Mouse (Mus musculus) neural tube, embryonic 12.5 days (tissue): ENCODE data around the gene Ubr4. TPM values are rescaled to one million over a fixed set of nuclear protein-coding genes. Genes with fewer than 3 reads are reported as not detected.

Experiments used
- ATAC-seq: fragments of 200-750 bp; cut with Nextera tagmentation; 2 replicates; pipeline ENCODE4 v1.8.0; 2017; ENCODE audit warnings: low read depth, mild to moderate bottlenecking, moderate TSS enrichment, moderate library complexity; ENCODE audit not compliant: low FRiP score
- H3K27ac ChIP-seq: fragments of 300-500 bp; sonication (generic); 2 replicates; pipeline ENCODE4 v1.5.1; 2016
- H3K27me3 ChIP-seq: fragments of 300-500 bp; sonication (generic); replicated peaks from 2 replicates; pipeline ENCODE4 v1.6.1; 2016; ENCODE audit warnings: mild to moderate bottlenecking
- H3K36me3 ChIP-seq: fragments of 300-500 bp; sonication (generic); 2 replicates; pipeline ENCODE4 v1.6.1; 2016; ENCODE audit warnings: mild to moderate bottlenecking
- H3K4me1 ChIP-seq: fragments of 300-500 bp; sonication (generic); 2 replicates; pipeline ENCODE4 v1.6.1; 2016
- H3K4me2 ChIP-seq: fragments of 300-500 bp; sonication (generic); replicated peaks from 2 replicates; pipeline ENCODE4 v1.6.1; 2016; ENCODE audit warnings: mild to moderate bottlenecking
- H3K4me3 ChIP-seq: fragments of 300-500 bp; sonication (generic); 2 replicates; pipeline ENCODE4 v1.5.1; 2016
- H3K9ac ChIP-seq: fragments of 300-500 bp; sonication (generic); 2 replicates; pipeline ENCODE4 v1.6.1; 2016; ENCODE audit warnings: mild to moderate bottlenecking
- H3K9me3 ChIP-seq: fragments of 300-500 bp; sonication (generic); 2 replicates; pipeline ENCODE4 v1.6.1; 2016; ENCODE audit warnings: mild to moderate bottlenecking
- whole genome bisulfite sequencing: fragments of 180-500 bp; shearing (Covaris S2); methylation state at CpG from one replicate; pipeline ENCODE4 v1.1.7; 2016; 5-methylcytosine and 5-hydroxymethylcytosine counted together
- polyA plus RNA-seq: library from polyadenylated mRNA; unstranded; fragments of >200 nt; fragmentation: Nextera tagmentation; extraction: Ambion mirVana; gene quantifications from 2 replicates; pipeline ENCODE4 v1.2.1, GENCODE M21; 2016

The Ubr4 gene
- polyA plus RNA-seq, 1 experiment from 2014 or later, result 82.8 TPM

GRCm38 (mm10) chr4:139403214-139403613 is 50.8 kb downstream of the Ubr4 start:
- WGBS, result 89% methylated on average over 14 of the region's 14 CpGs
- Histone ChIP-seq H3K4me1 (no peaks in the 10 kb centered on the region), H3K9ac (no peak overlapping the region), H3K4me2 (no peak overlapping the region), H3K27me3 (no peaks in the 10 kb centered on the region), H3K36me3 (peaks cover 97% of the 10 kb centered on the region), H3K9me3 (no peaks in the 10 kb centered on the region), H3K4me3 (no peak overlapping the region), H3K27ac (no peak overlapping the region)
- no peak for ATAC-seq

GRCm38 (mm10) chr4:139411351-139411750 is 58.9 kb downstream of the Ubr4 start:
- no peaks in the 10 kb centered on the region for H3K4me1 ChIP-seq
- H3K27ac ChIP-seq, result no peak overlapping the region
- no peaks in the 10 kb centered on the region for H3K9me3 ChIP-seq
- H3K36me3 ChIP-seq, result peaks cover 99% of the 10 kb centered on the region
- no peak for ATAC-seq
- no peak overlapping the region for H3K9ac ChIP-seq
- no peaks in the 10 kb centered on the region for H3K27me3 ChIP-seq
- no peak overlapping the region for H3K4me2 ChIP-seq
- no peak overlapping the region for H3K4me3 ChIP-seq
- WGBS, result 95% methylated on average over 3 of the region's 3 CpGs

GRCm38 (mm10) chr4:139417868-139418267 is 65.5 kb downstream of the Ubr4 start:
- ATAC-seq, result no peak
- H3K27ac ChIP-seq, result no peak overlapping the region
- WGBS, result 32% methylated on average over 1 of the region's 1 CpGs
- H3K4me3 ChIP-seq, result no peak overlapping the region
- no peak overlapping the region for H3K4me2 ChIP-seq
- H3K36me3 ChIP-seq, result peaks cover 100% of the 10 kb centered on the region
- H3K4me1 ChIP-seq, result no peaks in the 10 kb centered on the region
- H3K9ac ChIP-seq, result no peak overlapping the region
- no peaks in the 10 kb centered on the region for H3K9me3 ChIP-seq
- no peaks in the 10 kb centered on the region for H3K27me3 ChIP-seq

GRCm38 (mm10) chr4:139421621-139422020 is 69.2 kb downstream of the Ubr4 start:
- WGBS, result 95% methylated on average over 7 of the region's 7 CpGs
- Histone ChIP-seq H3K9ac (no peak overlapping the region), H3K4me1 (no peaks in the 10 kb centered on the region), H3K4me2 (no peak overlapping the region), H3K9me3 (no peaks in the 10 kb centered on the region), H3K4me3 (no peak overlapping the region), H3K27me3 (no peaks in the 10 kb centered on the region), H3K27ac (no peak overlapping the region), H3K36me3 (peaks cover 100% of the 10 kb centered on the region)
- ATAC-seq, result no peak

GRCm38 (mm10) chr4:139422409-139422808 is 70.0 kb downstream of the Ubr4 start:
- Histone ChIP-seq H3K36me3 (peaks cover 100% of the 10 kb centered on the region), H3K4me3 (no peak overlapping the region), H3K27me3 (no peaks in the 10 kb centered on the region), H3K4me2 (no peak overlapping the region), H3K27ac (no peak overlapping the region), H3K9me3 (no peaks in the 10 kb centered on the region), H3K9ac (no peak overlapping the region), H3K4me1 (no peaks in the 10 kb centered on the region)
- no peak for ATAC-seq
- WGBS, result 89% methylated on average over 2 of the region's 2 CpGs

- Histone ChIP-seq H3K4me2 (no peak overlapping the region), H3K36me3 (peaks cover 100% of the 10 kb centered on the region), H3K9me3 (no peaks in the 10 kb centered on the region), H3K4me1 (no peaks in the 10 kb centered on the region), H3K27me3 (no peaks in the 10 kb centered on the region), H3K9ac (no peak overlapping the region), H3K27ac (no peak overlapping the region), H3K4me3 (no peak overlapping the region)
- WGBS, result 79% methylated on average over 2 of the region's 2 CpGs
- no peak for ATAC-seq
Observed at GRCm38 (mm10) chr4:139423270-139423669, 70.9 kb downstream of the Ubr4 start.

GRCm38 (mm10) chr4:139430176-139430575 is 77.8 kb downstream of the Ubr4 start:
- no peaks in the 10 kb centered on the region for H3K27me3 ChIP-seq
- H3K4me3 ChIP-seq, result no peak overlapping the region
- 48% methylated on average over 15 of the region's 15 CpGs for WGBS
- H3K9ac ChIP-seq, result no peak overlapping the region
- no peaks in the 10 kb centered on the region for H3K9me3 ChIP-seq
- peaks cover 100% of the 10 kb centered on the region for H3K36me3 ChIP-seq
- H3K4me1 ChIP-seq, result no peaks in the 10 kb centered on the region
- no peak overlapping the region for H3K4me2 ChIP-seq
- H3K27ac ChIP-seq, result no peak overlapping the region
- ATAC-seq, result no peak

- Histone ChIP-seq H3K9me3 (no peaks in the 10 kb centered on the region), H3K27me3 (no peaks in the 10 kb centered on the region), H3K4me2 (no peak overlapping the region), H3K9ac (no peak overlapping the region), H3K4me1 (no peaks in the 10 kb centered on the region), H3K4me3 (no peak overlapping the region), H3K36me3 (peaks cover 100% of the 10 kb centered on the region), H3K27ac (no peak overlapping the region)
- ATAC-seq, result no peak
- WGBS, result 89% methylated on average over 4 of the region's 4 CpGs
Observed at GRCm38 (mm10) chr4:139430891-139431290, 78.5 kb downstream of the Ubr4 start.

GRCm38 (mm10) chr4:139432966-139433765 is 80.8 kb downstream of the Ubr4 start:
- H3K9me3 ChIP-seq, result no peaks in the 10 kb centered on the region
- H3K4me1 ChIP-seq, result no peaks in the 10 kb centered on the region
- H3K27me3 ChIP-seq, result no peaks in the 10 kb centered on the region
- 91% methylated on average over 15 of the region's 15 CpGs for WGBS
- no peak for ATAC-seq
- no peak overlapping the region for H3K4me2 ChIP-seq
- H3K27ac ChIP-seq, result no peak overlapping the region
- H3K36me3 ChIP-seq, result peaks cover 100% of the 10 kb centered on the region
- no peak overlapping the region for H3K9ac ChIP-seq
- H3K4me3 ChIP-seq, result no peak overlapping the region

GRCm38 (mm10) chr4:139441244-139441643 is 88.8 kb downstream of the Ubr4 start:
- ATAC-seq, result no peak
- Histone ChIP-seq H3K9me3 (no peaks in the 10 kb centered on the region), H3K9ac (no peak overlapping the region), H3K4me3 (no peak overlapping the region), H3K4me2 (no peak overlapping the region), H3K4me1 (no peaks in the 10 kb centered on the region), H3K27me3 (no peaks in the 10 kb centered on the region), H3K36me3 (peaks cover 98% of the 10 kb centered on the region), H3K27ac (no peak overlapping the region)
- 91% methylated on average over 5 of the region's 5 CpGs for WGBS

GRCm38 (mm10) chr4:139441806-139442205 is 89.4 kb downstream of the Ubr4 start:
- H3K4me2 ChIP-seq, result no peak overlapping the region
- no peak overlapping the region for H3K4me3 ChIP-seq
- no peak for ATAC-seq
- no peaks in the 10 kb centered on the region for H3K9me3 ChIP-seq
- no peaks in the 10 kb centered on the region for H3K4me1 ChIP-seq
- H3K9ac ChIP-seq, result no peak overlapping the region
- no peak overlapping the region for H3K27ac ChIP-seq
- 95% methylated on average over 4 of the region's 4 CpGs for WGBS
- peaks cover 98% of the 10 kb centered on the region for H3K36me3 ChIP-seq
- no peaks in the 10 kb centered on the region for H3K27me3 ChIP-seq

GRCm38 (mm10) chr4:139442391-139443355 is 90.3 kb downstream of the Ubr4 start:
- Histone ChIP-seq H3K4me1 (no peaks in the 10 kb centered on the region), H3K36me3 (peaks cover 96% of the 10 kb centered on the region), H3K9me3 (no peaks in the 10 kb centered on the region), H3K4me2 (no peak overlapping the region), H3K27me3 (no peaks in the 10 kb centered on the region), H3K27ac (no peak overlapping the region), H3K4me3 (no peak overlapping the region), H3K9ac (no peak overlapping the region)
- WGBS, result 90% methylated on average over 15 of the region's 15 CpGs
- ATAC-seq, result no peak
